Mouse (Mus musculus) myocyte (in vitro differentiated cells): ENCODE measurements around the gene Angptl8. TPM values are rescaled to one million over a fixed set of nuclear protein-coding genes. Genes with fewer than 3 reads are reported as not detected.

ENCODE experiments used
- H3K27me3 ChIP-seq: one replicate; pipeline ENCODE4 v1.6.1; 2011; ENCODE audit not compliant: control insufficient read depth, insufficient read depth, insufficient read length
- H3K36me3 ChIP-seq: one replicate; pipeline ENCODE4 v1.6.1; 2011; ENCODE audit not compliant: control insufficient read depth, insufficient read depth
- H3K4me2 ChIP-seq: one replicate; pipeline ENCODE4 v1.6.1; 2011; ENCODE audit warnings: low read depth, control low read depth
- H3K4me3 ChIP-seq: one replicate; pipeline ENCODE4 v1.5.1; 2011; ENCODE audit warnings: mild to moderate bottlenecking, control low read depth, moderate library complexity
- H3K79me2 ChIP-seq: one replicate; pipeline ENCODE4 v1.6.1; 2011; ENCODE audit not compliant: control insufficient read depth, insufficient read depth
- H3ac ChIP-seq: one replicate; pipeline ENCODE4 v1.6.1; 2011; ENCODE audit not compliant: control insufficient read depth, insufficient read length
- CEBPB ChIP-seq: IDR thresholded peaks from 2 replicates; pipeline ENCODE4 v1.6.1; 2011; ENCODE audit warnings: mild to moderate bottlenecking, moderate library complexity; ENCODE audit not compliant: poor library complexity, insufficient read depth, severe bottlenecking
- E2F4 ChIP-seq: IDR thresholded peaks from one replicate; pipeline ENCODE4 v1.6.1; 2011; ENCODE audit warnings: mild to moderate bottlenecking, control low read depth, moderate library complexity; ENCODE audit not compliant: insufficient read depth
- MAX ChIP-seq: IDR thresholded peaks from one replicate; pipeline ENCODE4 v1.6.1; 2011; ENCODE audit warnings: low read depth, mild to moderate bottlenecking, control low read depth
- MYOD1 ChIP-seq, 3 experiments: IDR thresholded peaks; one replicate each; pipeline ENCODE4 v1.6.1; 2011; ENCODE audit warnings: control low read depth in 2 of 3, low read depth in 2 of 3, mild to moderate bottlenecking in 2 of 3, moderate library complexity in 1 of 3; ENCODE audit not compliant: insufficient read length in 2 of 3, control insufficient read depth in 1 of 3
- MYOG ChIP-seq, 3 experiments: IDR thresholded peaks; one replicate each; pipeline ENCODE4 v1.6.1; 2011; ENCODE audit warnings: control low read depth in 2 of 3, low read depth in 2 of 3, mild to moderate bottlenecking in 2 of 3; ENCODE audit not compliant: insufficient read length in 2 of 3, control insufficient read depth in 1 of 3, insufficient read depth in 1 of 3
- POLR2A ChIP-seq: IDR thresholded peaks from one replicate; pipeline ENCODE4 v1.6.1; 2011; ENCODE audit warnings: low read depth, mild to moderate bottlenecking, control low read depth, moderate library complexity; ENCODE audit not compliant: insufficient read length
- POLR2AphosphoS2 ChIP-seq: IDR thresholded peaks from one replicate; pipeline ENCODE4 v1.6.1; 2011; ENCODE audit warnings: low read depth, control low read depth; ENCODE audit not compliant: insufficient read length
- REST ChIP-seq: IDR thresholded peaks from one replicate; pipeline ENCODE4 v1.6.1; 2011; ENCODE audit warnings: mild to moderate bottlenecking, control low read depth, moderate library complexity; ENCODE audit not compliant: insufficient read depth, insufficient read length
- SRF ChIP-seq: IDR thresholded peaks from one replicate; pipeline ENCODE4 v1.6.1; 2011; ENCODE audit warnings: low read depth; ENCODE audit not compliant: control insufficient read depth, insufficient read length
- TCF12 ChIP-seq: IDR thresholded peaks from one replicate; pipeline ENCODE4 v1.6.1; 2011; ENCODE audit warnings: mild to moderate bottlenecking, control low read depth; ENCODE audit not compliant: poor library complexity, insufficient read depth, severe bottlenecking
- TCF3 ChIP-seq: IDR thresholded peaks from one replicate; pipeline ENCODE4 v1.6.1; 2011; ENCODE audit warnings: low read depth, control low read depth; ENCODE audit not compliant: insufficient read length
- USF1 ChIP-seq: IDR thresholded peaks from one replicate; pipeline ENCODE4 v1.6.1; 2011; ENCODE audit warnings: low read depth, mild to moderate bottlenecking, control low read depth, moderate library complexity
- polyA plus RNA-seq: library from polyadenylated mRNA; unstranded; fragments of >200 nt; fragmentation: generic; extraction: Trizol; gene quantifications from one replicate; pipeline ENCODE4 v1.2.1, GENCODE M21; 2012; ENCODE audit warnings: missing spikeins

The Angptl8 gene
- polyA plus RNA-seq, 1 experiment = not detected

DNA sequence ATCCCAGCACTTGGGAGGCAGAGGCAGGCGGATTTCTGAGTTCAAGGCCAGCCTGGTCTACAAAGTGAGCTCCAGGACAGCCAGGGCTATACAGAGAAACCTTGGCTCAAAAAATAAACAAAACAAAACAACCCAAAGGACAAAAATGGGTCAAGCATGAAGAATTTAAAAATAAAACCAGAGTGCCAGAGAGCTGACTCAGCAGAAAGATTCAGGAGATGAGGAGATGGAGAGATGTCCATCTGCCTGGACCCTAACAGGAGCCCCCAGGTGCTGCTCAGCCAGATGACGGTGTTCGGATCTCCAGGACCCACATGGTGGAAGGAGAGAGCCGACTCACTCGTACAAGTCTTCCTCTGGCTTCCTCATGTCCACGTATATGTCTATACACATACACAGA is 16.7 kb upstream of the Angptl8 start:
- H3K79me2 ChIP-seq = no peaks in the 10 kb centered on the region
- no peak overlapping the region for H3K4me2 ChIP-seq
- no peak overlapping the region for H3K4me3 ChIP-seq
- H3K27me3 ChIP-seq = no peaks in the 10 kb centered on the region
- peaks cover 5% of the 10 kb centered on the region for H3K36me3 ChIP-seq
- TF ChIP-seq MYOG (IDR thresholded peaks at IDR 0.05; ENCODE audit: control insufficient read depth in 1 of 3, insufficient read depth in 1 of 3, insufficient read length in 2 of 3, low read depth in 2 of 3) (no peak), MYOD1 (IDR thresholded peaks at IDR 0.05; ENCODE audit: control insufficient read depth in 1 of 3, insufficient read length in 2 of 3, low read depth in 2 of 3) (no peak), CEBPB (no peak), TCF12 (no peak), REST (no peak), E2F4 (no peak), POLR2A (no peak), MAX (no peak)
- no peak overlapping the region for H3ac ChIP-seq

GRCm38 (mm10) chr9:21819181-21819729 is 16.1 kb upstream of the Angptl8 start:
- Histone ChIP-seq H3K4me3 (no peak overlapping the region), H3K36me3 (peaks cover 5% of the 10 kb centered on the region), H3K4me2 (no peak overlapping the region), H3K79me2 (no peaks in the 10 kb centered on the region), H3ac (no peak overlapping the region), H3K27me3 (no peaks in the 10 kb centered on the region)
- TF ChIP-seq USF1 (no peak), MYOD1 (IDR thresholded peaks at IDR 0.05; ENCODE audit: control insufficient read depth in 1 of 3, insufficient read length in 2 of 3, low read depth in 2 of 3) (no peak), SRF (no peak), TCF12 (no peak), MAX (no peak), REST (no peak), TCF3 (no peak), E2F4 (no peak), MYOG (IDR thresholded peaks at IDR 0.05; ENCODE audit: control insufficient read depth in 1 of 3, insufficient read depth in 1 of 3, insufficient read length in 2 of 3, low read depth in 2 of 3) (no peak), POLR2A (no peak), POLR2AphosphoS2 (no peak), CEBPB (no peak)

DNA sequence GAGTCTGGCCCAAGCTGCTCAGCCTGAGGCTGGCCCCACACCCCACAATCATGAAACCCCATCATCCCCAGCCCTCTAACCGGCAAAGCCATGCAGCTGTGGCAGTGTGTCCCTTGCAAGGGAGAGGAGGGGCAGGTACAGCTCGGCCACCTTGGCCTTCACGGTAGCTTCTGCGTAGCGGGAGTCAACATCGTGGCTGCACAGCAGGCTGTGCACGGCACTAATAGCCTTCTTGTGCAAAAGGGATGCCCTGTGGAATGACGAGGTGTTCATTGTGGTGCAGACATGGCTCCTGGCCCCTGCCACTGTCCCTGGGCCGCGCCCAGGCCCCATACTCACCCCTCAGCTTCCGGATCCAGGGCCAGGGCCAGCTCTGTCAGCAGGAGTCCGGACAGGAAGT is 15.1 kb upstream of the Angptl8 start:
- Histone ChIP-seq H3K4me2 (no peak overlapping the region), H3K36me3 (peaks cover 5% of the 10 kb centered on the region), H3ac (no peak overlapping the region), H3K4me3 (no peak overlapping the region), H3K27me3 (no peaks in the 10 kb centered on the region), H3K79me2 (no peaks in the 10 kb centered on the region)
- no peak for TF ChIP-seq SRF
- no peak for TF ChIP-seq TCF12
- no peak for TF ChIP-seq USF1
- TF ChIP-seq MYOD1 (IDR thresholded peaks at IDR 0.05; ENCODE audit: control insufficient read depth in 1 of 3, insufficient read length in 2 of 3, low read depth in 2 of 3) = no peak
- no peak for TF ChIP-seq REST
- no peak for TF ChIP-seq CEBPB
- no peak for TF ChIP-seq POLR2AphosphoS2
- no peak for TF ChIP-seq E2F4
- TF ChIP-seq MYOG (IDR thresholded peaks at IDR 0.05; ENCODE audit: control insufficient read depth in 1 of 3, insufficient read depth in 1 of 3, insufficient read length in 2 of 3, low read depth in 2 of 3) = no peak
- TF ChIP-seq TCF3 = no peak
- no peak for TF ChIP-seq MAX
- no peak for TF ChIP-seq POLR2A

GRCm38 (mm10) chr9:21822686-21823085 is 12.6 kb upstream of the Angptl8 start:
- H3ac ChIP-seq = no peak overlapping the region
- no peak overlapping the region for H3K4me2 ChIP-seq
- H3K4me3 ChIP-seq = no peak overlapping the region
- no peaks in the 10 kb centered on the region for H3K79me2 ChIP-seq
- TF ChIP-seq MAX (no peak), TCF12 (no peak), CEBPB (no peak), SRF (no peak), MYOD1 (IDR thresholded peaks at IDR 0.05; ENCODE audit: control insufficient read depth in 1 of 3, insufficient read length in 2 of 3, low read depth in 2 of 3) (no peak), USF1 (no peak), MYOG (IDR thresholded peaks at IDR 0.05; ENCODE audit: control insufficient read depth in 1 of 3, insufficient read depth in 1 of 3, insufficient read length in 2 of 3, low read depth in 2 of 3) (no peak), POLR2A (no peak)
- no peaks in the 10 kb centered on the region for H3K36me3 ChIP-seq
- H3K27me3 ChIP-seq = no peaks in the 10 kb centered on the region

DNA sequence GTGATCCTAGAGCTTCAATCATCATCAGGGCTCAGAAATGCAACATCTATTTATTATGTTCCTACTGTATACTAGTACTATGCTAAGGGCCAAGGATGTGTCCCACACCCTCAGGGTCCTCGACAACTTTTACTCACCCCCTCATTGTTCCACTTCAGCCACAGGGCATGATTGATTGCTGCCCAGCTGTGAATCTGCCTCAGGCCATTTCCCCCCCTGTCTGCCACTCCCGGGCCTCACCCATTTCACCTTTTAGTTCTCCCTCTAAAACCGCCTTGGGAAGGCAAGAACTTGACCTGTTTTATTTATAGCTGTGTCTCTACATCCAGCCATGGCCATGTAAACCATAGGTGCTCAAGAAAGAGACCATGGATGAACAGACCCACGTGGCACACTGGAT is 11.4 kb upstream of the Angptl8 start:
- TF ChIP-seq TCF3 (no peak), TCF12 (no peak), POLR2AphosphoS2 (no peak), USF1 (no peak), MYOD1 (IDR thresholded peaks at IDR 0.05; ENCODE audit: control insufficient read depth in 1 of 3, insufficient read length in 2 of 3, low read depth in 2 of 3) (no peak)
- Histone ChIP-seq H3K4me3 (no peak overlapping the region), H3ac (no peak overlapping the region), H3K4me2 (no peak overlapping the region), H3K27me3 (no peaks in the 10 kb centered on the region), H3K36me3 (no peaks in the 10 kb centered on the region), H3K79me2 (no peaks in the 10 kb centered on the region)
